In the genomic region with DNA sequence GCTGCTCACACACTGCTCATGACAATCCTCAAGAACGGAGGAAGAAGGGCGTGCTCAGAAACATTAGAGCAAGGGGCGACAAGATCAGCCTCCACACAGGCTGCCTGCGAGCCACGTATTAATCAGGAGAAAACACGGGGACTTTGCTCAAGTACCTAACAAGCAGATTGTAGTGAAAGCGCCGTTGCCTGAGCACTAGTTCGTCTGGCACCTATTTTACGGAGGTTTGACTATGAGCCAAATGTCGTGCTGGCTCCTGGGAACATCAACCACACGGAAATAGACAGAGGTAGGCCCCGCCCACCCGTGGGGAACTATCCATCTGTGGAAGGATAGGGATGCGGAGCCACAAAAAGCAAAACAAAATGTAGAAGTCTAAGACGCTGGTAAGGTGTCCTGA, we compare ENCODE assay signal across 27 mouse cellular contexts.
DNase-seq lines count a peak whose midpoint lies in the region; ATAC-seq lines count a peak whose summit lies in the region.
"Had no signal": no experiment of that assay in that cellular context is flagged by ENCODE, and none has a peak within 500 bp of the region (broad histone marks: within the 10 kb centered on the region; RNA-seq: fewer than 3 reads in every experiment).

No protein-coding gene starts in this region.

- DNase-seq in frontal cortex, postnatal 25 days (ENCODE audit: low spot score in 2 of 2): no peak
- DNase-seq in layer of hippocampus, adult 8-10 months (ENCODE audit: low spot score in 2 of 2): peak; percentile 28 to 37
- DNase-seq in layer of hippocampus, postnatal 14 days (ENCODE audit: low spot score in 2 of 2): no peak
- DNase-seq in right cerebral cortex, adult 2 months (ENCODE audit: low spot score in 2 of 2): peak; percentile 47 to 49
- DNase-seq in right cerebral cortex, postnatal 4 days: no peak
- no peak for DNase-seq in limb, embryonic 10.5 days (ENCODE audit: low spot score)
- DNase-seq: adrenal gland, postnatal 14 days; cerebellum, adult 8-10 months; cerebellum, postnatal 36 days; embryo, embryonic 11 days; gastrocnemius, postnatal 36 days; heart, postnatal 36 days; kidney, adult 11 months; kidney, postnatal 4 days; liver; lung, postnatal 36 days had no signal

- WGBS in limb, embryonic 10.5 days: 91% methylated on average over 16 of the region's 16 CpGs

- H3K4me1 ChIP-seq in limb, embryonic 10.5 days: no peaks in the 10 kb centered on the region
- H3K4me1 ChIP-seq: embryonic facial prominence, embryonic 13.5 days; forebrain, embryonic 13.5 days; heart, embryonic 15.5 days; hindbrain, embryonic 13.5 days; kidney, embryonic 15.5 days; liver, embryonic 15.5 days; lung, embryonic 15.5 days; megakaryocyte, embryonic 14.5 days; midbrain, embryonic 13.5 days had no signal

- H3K27me3 ChIP-seq in limb, embryonic 10.5 days (ENCODE audit: low read depth, poor library complexity, severe bottlenecking): no peaks in the 10 kb centered on the region
- H3K27me3 ChIP-seq: embryonic facial prominence, embryonic 13.5 days; forebrain, embryonic 13.5 days; heart, embryonic 15.5 days; hindbrain, embryonic 13.5 days; kidney, embryonic 15.5 days; liver, embryonic 15.5 days; lung, embryonic 15.5 days; megakaryocyte, embryonic 14.5 days; midbrain, embryonic 13.5 days had no signal

- no peaks in the 10 kb centered on the region for H3K9me3 ChIP-seq in limb, embryonic 10.5 days (replicated peaks)
- H3K9me3 ChIP-seq: embryonic facial prominence, embryonic 13.5 days; forebrain, embryonic 13.5 days; heart, embryonic 15.5 days; hindbrain, embryonic 13.5 days; kidney, embryonic 15.5 days; liver, embryonic 15.5 days; lung, embryonic 15.5 days; megakaryocyte, embryonic 14.5 days; midbrain, embryonic 13.5 days had no signal

- no peaks in the 10 kb centered on the region for H3K36me3 ChIP-seq in limb, embryonic 10.5 days
- H3K36me3 ChIP-seq: embryonic facial prominence, embryonic 13.5 days; heart, embryonic 15.5 days; hindbrain, embryonic 13.5 days; kidney, embryonic 15.5 days; liver, embryonic 15.5 days; lung, embryonic 15.5 days; midbrain, embryonic 13.5 days had no signal

- no peak overlapping the region for H3K4me3 ChIP-seq in limb, embryonic 10.5 days
- H3K4me3 ChIP-seq: embryonic facial prominence, embryonic 13.5 days; forebrain, embryonic 13.5 days; heart, embryonic 15.5 days; hindbrain, embryonic 13.5 days; kidney, embryonic 15.5 days; liver, embryonic 15.5 days; lung, embryonic 15.5 days; megakaryocyte, embryonic 14.5 days; midbrain, embryonic 13.5 days had no signal

- ATAC-seq in frontal cortex, adult (ENCODE audit: low TSS enrichment): peak; percentile 60
- ATAC-seq: forebrain, embryonic 13.5 days; midbrain, embryonic 13.5 days had no signal

- H3K27ac ChIP-seq in limb, embryonic 10.5 days: no peak overlapping the region
- H3K27ac ChIP-seq: embryonic facial prominence, embryonic 13.5 days; forebrain, embryonic 13.5 days; heart, embryonic 15.5 days; hindbrain, embryonic 13.5 days; kidney, embryonic 15.5 days; liver, embryonic 15.5 days; lung, embryonic 15.5 days; midbrain, embryonic 13.5 days; stomach, postnatal 0 days had no signal

Comparison
In these comparisons a context has a peak if more than half of its experiments do, and no peak if none do; other contexts are left out.
1. DNase-seq: peak in layer of hippocampus, adult 8-10 months (2 of 2) and right cerebral cortex, adult 2 months (2 of 2); none in frontal cortex, postnatal 25 days (0 of 2), layer of hippocampus, postnatal 14 days (0 of 2), right cerebral cortex, postnatal 4 days (single experiment) and limb, embryonic 10.5 days (single experiment).